Mouse (Mus musculus) lung, embryonic 16.5 days (tissue): ENCODE data around the gene Parvb. TPM values are rescaled to one million over a fixed set of nuclear protein-coding genes. Genes with fewer than 3 reads are reported as not detected.

Experiments
- ATAC-seq: fragments of 200-750 bp; cut with Nextera tagmentation; 2 replicates; pipeline ENCODE4 v1.8.0; 2017; ENCODE audit warnings: low read depth, mild to moderate bottlenecking, moderate library complexity
- H3K27ac ChIP-seq: fragments of 300-500 bp; sonication (generic); 2 replicates; pipeline ENCODE4 v1.5.1; 2014; ENCODE audit warnings: mild to moderate bottlenecking, control low read depth, low read length
- H3K27me3 ChIP-seq: fragments of 300-500 bp; sonication (generic); 2 replicates; pipeline ENCODE4 v1.6.1; 2014; ENCODE audit warnings: low read depth, low read length, mixed read lengths; ENCODE audit not compliant: control insufficient read depth, insufficient read depth
- H3K36me3 ChIP-seq: fragments of 300-500 bp; sonication (generic); 2 replicates; pipeline ENCODE4 v1.6.1; 2014; ENCODE audit warnings: low read length; ENCODE audit not compliant: control insufficient read depth, insufficient read depth
- H3K4me1 ChIP-seq: fragments of 300-500 bp; sonication (generic); replicated peaks from 2 replicates; pipeline ENCODE4 v1.6.1; 2014; ENCODE audit warnings: low read length, mixed read lengths; ENCODE audit not compliant: control insufficient read depth, insufficient read depth
- H3K4me2 ChIP-seq: fragments of 300-500 bp; sonication (generic); 2 replicates; pipeline ENCODE4 v1.6.1; 2014; ENCODE audit warnings: low read depth, low read length, control low read depth
- H3K4me3 ChIP-seq: fragments of 300-500 bp; sonication (generic); 2 replicates; pipeline ENCODE4 v1.5.1; 2014; ENCODE audit warnings: mild to moderate bottlenecking, low read length, control low read depth
- H3K9ac ChIP-seq: fragments of 300-500 bp; sonication (generic); 2 replicates; pipeline ENCODE4 v1.6.1; 2014; ENCODE audit warnings: low read length, control low read depth
- H3K9me3 ChIP-seq: fragments of 300-500 bp; sonication (generic); 2 replicates; pipeline ENCODE4 v1.6.1; 2016; ENCODE audit warnings: low read length; ENCODE audit not compliant: control insufficient read depth
- WGBS: fragments of 180-500 bp; shearing (Covaris S2); extraction: QIAGEN DNeasy Blood & Tissue Kit; methylation state at CpG from one replicate; pipeline ENCODE4 v1.1.7; 2014; 5-methylcytosine and 5-hydroxymethylcytosine counted together
- polyA plus RNA-seq: library from polyadenylated mRNA; unstranded; fragments of >200 nt; fragmentation: Nextera tagmentation; extraction: Ambion mirVana; gene quantifications from 2 replicates; pipeline ENCODE4 v1.2.1, GENCODE M21; 2015

Parvb gene
- 5.2 and 5.3 TPM in 2 replicates for polyA plus RNA-seq

DNA sequence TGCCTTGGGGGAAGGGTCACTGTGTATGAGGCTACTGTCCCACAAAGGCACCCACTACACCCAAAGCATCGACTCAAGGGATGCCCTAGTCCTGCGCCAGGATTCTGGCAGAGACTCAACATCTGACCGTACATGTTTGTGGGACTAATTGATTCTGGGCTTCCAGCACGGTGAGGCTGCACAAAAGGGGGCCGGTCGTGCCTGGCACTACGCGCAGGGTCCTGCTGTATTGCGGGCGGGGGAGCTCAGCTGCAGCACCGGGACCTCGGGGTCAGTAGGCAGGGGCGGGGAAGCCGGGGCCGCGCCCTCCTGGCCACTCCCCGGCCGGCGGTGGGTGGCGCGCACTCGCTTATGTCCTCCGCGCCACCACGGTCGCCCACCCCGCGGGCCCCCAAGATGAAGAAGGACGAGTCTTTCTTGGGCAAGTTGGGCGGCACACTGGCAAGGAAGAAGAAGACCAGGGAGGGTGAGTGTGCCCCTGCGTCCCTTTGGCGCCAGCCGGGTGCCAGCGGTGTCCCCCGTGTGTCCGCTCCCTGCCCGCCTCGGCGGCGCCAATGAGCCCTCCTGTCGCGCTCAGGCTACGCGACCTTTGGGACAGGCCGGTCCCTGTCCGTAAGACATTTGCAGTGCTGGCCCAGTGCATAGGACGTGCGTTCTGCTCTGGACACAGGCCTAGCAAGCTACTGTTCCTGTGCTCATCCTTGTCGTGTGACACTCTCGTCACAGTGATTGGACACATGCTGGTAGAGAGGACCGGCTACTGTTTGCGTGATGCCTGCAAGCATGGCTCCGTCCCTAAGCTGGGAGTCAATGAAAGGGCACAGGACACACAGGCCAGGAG lies at the start of gene Parvb:
Parvb (plus strand) TSS at position 323 of the 841 bp plus-strand sequence.
- peak within 1 kb of the TSS; percentile 64 for H3K9ac ChIP-seq
- no peaks in the 10 kb centered on the region for H3K9me3 ChIP-seq
- H3K36me3 ChIP-seq, result no peaks in the 10 kb centered on the region
- no peaks in the 10 kb centered on the region; the same call in 1 of the 2 replicates for H3K27me3 ChIP-seq
- under 1% methylated on average over 41 of the region's 53 CpGs for WGBS
- peak; percentile 80 for ATAC-seq
- peak within 1 kb of the TSS; percentile 92 for H3K4me2 ChIP-seq
- H3K4me3 ChIP-seq, result peak within 1 kb of the TSS; percentile 66
- H3K27ac ChIP-seq, result peak within 1 kb of the TSS; percentile 66
- peaks cover 21% of the 10 kb centered on the region for H3K4me1 ChIP-seq

- H3K36me3 ChIP-seq, result no peaks in the 10 kb centered on the region
- peaks cover 3% of the 10 kb centered on the region; the same call in 1 of the 2 replicates for H3K4me1 ChIP-seq
- no peak overlapping the region for H3K4me3 ChIP-seq
- H3K27me3 ChIP-seq, result no peaks in the 10 kb centered on the region
- ATAC-seq, result peak; percentile 49; the same call in 1 of the 2 replicates
- H3K4me2 ChIP-seq, result no peak overlapping the region
- H3K9me3 ChIP-seq, result no peaks in the 10 kb centered on the region
- 23% methylated on average over 1 of the region's 1 CpGs for whole genome bisulfite sequencing
- no peak overlapping the region for H3K27ac ChIP-seq
- H3K9ac ChIP-seq, result no peak overlapping the region
Measured at GRCm38 (mm10) chr15:84183967-84184366, 47.9 kb upstream of the Parvb start.

DNA sequence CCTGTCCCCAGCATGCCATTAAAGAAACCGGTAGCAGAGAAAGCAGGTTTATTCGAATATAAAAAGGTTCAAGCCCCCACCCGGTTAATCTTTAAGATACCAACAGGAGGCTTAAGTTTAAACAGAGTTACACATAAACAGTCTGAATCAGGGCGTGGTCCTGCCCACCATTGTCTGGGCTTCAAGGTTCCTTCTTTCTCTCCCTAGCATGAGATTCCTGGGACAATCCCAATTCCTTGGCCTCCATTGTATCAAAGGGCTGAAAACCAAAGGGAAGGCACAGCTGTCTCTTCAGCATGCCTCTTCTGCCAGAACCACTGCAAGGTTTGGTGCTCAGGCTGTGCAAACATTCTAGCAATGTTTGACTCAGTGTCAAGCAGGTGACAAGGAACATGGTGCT lies 45.6 kb upstream of the Parvb start:
- H3K4me2 ChIP-seq, result no peak overlapping the region
- no peak overlapping the region for H3K27ac ChIP-seq
- H3K36me3 ChIP-seq, result no peaks in the 10 kb centered on the region
- no peak overlapping the region for H3K9ac ChIP-seq
- H3K9me3 ChIP-seq, result no peaks in the 10 kb centered on the region
- H3K4me3 ChIP-seq, result no peak overlapping the region
- ATAC-seq, result no peak
- H3K27me3 ChIP-seq, result no peaks in the 10 kb centered on the region
- WGBS, result 44% methylated on average over 4 of the region's 4 CpGs
- peaks cover 3% of the 10 kb centered on the region; the same call in 1 of the 2 replicates for H3K4me1 ChIP-seq

- peaks cover 7% of the 10 kb centered on the region; the same call in 1 of the 2 replicates for H3K4me1 ChIP-seq
- no peaks in the 10 kb centered on the region for H3K9me3 ChIP-seq
- H3K36me3 ChIP-seq, result no peaks in the 10 kb centered on the region
- 42% methylated on average over 2 of the region's 2 CpGs for WGBS
- no peak overlapping the region for H3K27ac ChIP-seq
- H3K27me3 ChIP-seq, result no peaks in the 10 kb centered on the region
- no peak for ATAC-seq
- no peak overlapping the region for H3K4me2 ChIP-seq
- H3K4me3 ChIP-seq, result no peak overlapping the region
- no peak overlapping the region for H3K9ac ChIP-seq
Measured at GRCm38 (mm10) chr15:84188887-84189530, 42.8 kb upstream of the Parvb start.

- 31% methylated on average over 3 of the region's 3 CpGs for WGBS
- no peak for ATAC-seq
- H3K9me3 ChIP-seq, result no peaks in the 10 kb centered on the region
- peaks cover 6% of the 10 kb centered on the region; the same call in 1 of the 2 replicates for H3K4me1 ChIP-seq
- H3K27me3 ChIP-seq, result no peaks in the 10 kb centered on the region
- H3K27ac ChIP-seq, result no peak overlapping the region
- H3K4me2 ChIP-seq, result no peak overlapping the region
- no peak overlapping the region for H3K4me3 ChIP-seq
- no peaks in the 10 kb centered on the region for H3K36me3 ChIP-seq
- no peak overlapping the region for H3K9ac ChIP-seq
Measured at GRCm38 (mm10) chr15:84189881-84190280, 42.0 kb upstream of the Parvb start.

GRCm38 (mm10) chr15:84191724-84192057 lies 40.2 kb upstream of the Parvb start:
- H3K9me3 ChIP-seq, result no peaks in the 10 kb centered on the region
- H3K27me3 ChIP-seq, result no peaks in the 10 kb centered on the region
- H3K9ac ChIP-seq, result peak overlapping the region; percentile 92
- H3K4me2 ChIP-seq, result peak overlapping the region; percentile 80
- H3K4me3 ChIP-seq, result peak overlapping the region; percentile 90
- H3K36me3 ChIP-seq, result peaks cover 6% of the 10 kb centered on the region
- WGBS, result 3% methylated on average over 9 of the region's 9 CpGs
- H3K4me1 ChIP-seq, result peaks cover 6% of the 10 kb centered on the region; the same call in 1 of the 2 replicates
- peak overlapping the region; percentile 73 for H3K27ac ChIP-seq
- ATAC-seq, result no peak

GRCm38 (mm10) chr15:84192058-84192791 lies 39.6 kb upstream of the Parvb start, which contains the start of gene Samm50:
Samm50 (plus strand) TSS chr15:84192241.
- 2% methylated on average over 48 of the region's 48 CpGs for WGBS
- Histone ChIP-seq H3K9ac (peak within 1 kb of the TSS; percentile 92), H3K27me3 (no peaks in the 10 kb centered on the region), H3K4me3 (peak within 1 kb of the TSS; percentile 90), H3K4me2 (peak within 1 kb of the TSS; percentile 80), H3K4me1 (peaks cover 6% of the 10 kb centered on the region; the same call in 1 of the 2 replicates), H3K9me3 (no peaks in the 10 kb centered on the region), H3K27ac (peak within 1 kb of the TSS; percentile 93), H3K36me3 (peaks cover 11% of the 10 kb centered on the region)
- peak; percentile 100 for ATAC-seq

DNA sequence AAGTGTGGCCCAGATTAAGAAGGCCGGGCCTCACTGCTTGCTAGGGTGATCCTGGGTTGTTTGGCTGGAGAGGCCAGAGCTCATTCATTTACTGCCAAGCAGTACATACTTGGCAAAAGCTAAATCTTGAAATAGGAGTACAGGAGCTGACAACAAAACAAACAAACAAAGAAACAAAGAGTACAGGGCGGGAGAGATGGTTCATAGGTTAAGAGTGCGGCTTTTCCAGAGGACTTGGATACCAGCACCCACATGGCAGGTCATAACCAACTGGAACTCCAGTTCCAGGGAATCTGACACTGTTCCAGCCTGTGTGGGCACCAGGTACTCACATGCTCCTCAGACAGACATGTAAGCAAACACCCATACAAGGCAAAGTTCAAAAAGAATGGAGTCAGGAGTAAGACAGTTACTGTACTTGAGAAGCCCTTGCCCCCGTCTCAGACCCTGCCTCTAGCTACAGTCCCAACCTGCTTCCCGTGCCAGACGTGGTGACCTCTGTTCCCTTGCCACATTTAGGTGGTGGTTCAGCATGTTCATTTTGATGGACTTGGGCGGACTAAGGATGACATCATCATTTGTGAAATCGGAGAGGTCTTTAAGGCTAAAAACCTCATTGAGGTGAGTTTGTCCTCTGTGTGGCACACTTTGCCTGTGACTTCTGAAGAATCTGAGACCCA lies 35.2 kb upstream of the Parvb start:
- 75% methylated on average over 8 of the region's 8 CpGs for WGBS
- H3K36me3 ChIP-seq, result peaks cover 41% of the 10 kb centered on the region

More for the DNA sequence above, 35.2 kb upstream of the Parvb start:
- H3K9ac ChIP-seq, result no peak overlapping the region
- no peak for ATAC-seq
- H3K4me2 ChIP-seq, result no peak overlapping the region
- H3K4me1 ChIP-seq, result peaks cover 6% of the 10 kb centered on the region; the same call in 1 of the 2 replicates
- no peak overlapping the region for H3K27ac ChIP-seq
- no peaks in the 10 kb centered on the region for H3K9me3 ChIP-seq
- no peak overlapping the region for H3K4me3 ChIP-seq
- H3K27me3 ChIP-seq, result no peaks in the 10 kb centered on the region
